Mouse (Mus musculus) myocyte (in vitro differentiated cells): ENCODE measurements around the gene Cyp4v3.

Experiments used
- MAX ChIP-seq: IDR thresholded peaks from one replicate; pipeline ENCODE4 v1.6.1; 2011; ENCODE audit warnings: low read depth, mild to moderate bottlenecking, control low read depth
- MYOD1 ChIP-seq, 3 experiments: IDR thresholded peaks; one replicate each; pipeline ENCODE4 v1.6.1; 2011; ENCODE audit warnings: control low read depth in 2 of 3, low read depth in 2 of 3, mild to moderate bottlenecking in 2 of 3, moderate library complexity in 1 of 3; ENCODE audit not compliant: insufficient read length in 2 of 3, control insufficient read depth in 1 of 3
- MYOG ChIP-seq, 3 experiments: IDR thresholded peaks; one replicate each; pipeline ENCODE4 v1.6.1; 2011; ENCODE audit warnings: control low read depth in 2 of 3, low read depth in 2 of 3, mild to moderate bottlenecking in 2 of 3; ENCODE audit not compliant: insufficient read length in 2 of 3, control insufficient read depth in 1 of 3, insufficient read depth in 1 of 3
- POLR2A ChIP-seq: IDR thresholded peaks from one replicate; pipeline ENCODE4 v1.6.1; 2011; ENCODE audit warnings: low read depth, mild to moderate bottlenecking, control low read depth, moderate library complexity; ENCODE audit not compliant: insufficient read length
- POLR2AphosphoS2 ChIP-seq: IDR thresholded peaks from one replicate; pipeline ENCODE4 v1.6.1; 2011; ENCODE audit warnings: low read depth, control low read depth; ENCODE audit not compliant: insufficient read length
- SRF ChIP-seq: IDR thresholded peaks from one replicate; pipeline ENCODE4 v1.6.1; 2011; ENCODE audit warnings: low read depth; ENCODE audit not compliant: control insufficient read depth, insufficient read length
- TCF3 ChIP-seq: IDR thresholded peaks from one replicate; pipeline ENCODE4 v1.6.1; 2011; ENCODE audit warnings: low read depth, control low read depth; ENCODE audit not compliant: insufficient read length

DNA sequence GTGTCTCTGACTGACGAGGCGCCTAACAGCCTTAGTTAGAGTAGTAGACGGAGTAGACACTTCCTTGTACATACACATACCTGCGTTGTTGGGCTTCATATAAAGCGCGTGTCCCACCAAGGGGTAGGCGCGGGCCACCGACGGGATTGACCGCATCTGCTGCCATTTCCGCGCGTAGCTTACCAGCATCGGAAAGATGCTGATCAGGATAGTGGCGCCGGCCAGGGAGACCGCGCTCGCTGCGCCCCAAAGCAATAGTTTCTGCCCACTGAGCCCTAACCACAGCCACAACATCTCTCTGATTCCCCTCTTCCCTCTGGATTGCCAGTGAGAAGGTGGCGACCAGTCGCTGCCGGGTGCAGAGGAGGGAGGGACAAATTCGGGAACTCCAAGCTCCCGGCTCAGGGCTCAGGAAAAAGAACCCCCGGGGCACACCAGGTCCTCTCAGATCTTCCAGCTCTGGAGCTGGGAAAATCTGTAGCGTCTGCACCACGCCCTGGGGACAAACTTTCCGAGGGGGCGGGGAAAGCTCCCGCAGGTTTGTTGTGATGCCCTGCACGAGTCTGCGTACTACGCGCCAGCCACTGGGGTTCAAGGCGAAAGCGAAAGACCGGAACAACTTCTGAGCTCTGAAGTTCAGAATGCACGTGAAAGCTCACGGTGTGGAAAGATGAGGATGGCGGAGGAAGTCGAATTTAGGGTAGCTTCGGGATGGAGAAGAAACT is at the start of gene Cyp4v3:
- TF ChIP-seq POLR2A (no peak), MAX (no peak), MYOD1 (IDR thresholded peaks at IDR 0.05; ENCODE audit: control insufficient read depth in 1 of 3, insufficient read length in 2 of 3, low read depth in 2 of 3) (no peak), POLR2AphosphoS2 (no peak), MYOG (IDR thresholded peaks at IDR 0.05; ENCODE audit: control insufficient read depth in 1 of 3, insufficient read depth in 1 of 3, insufficient read length in 2 of 3, low read depth in 2 of 3) (no peak), SRF (no peak), TCF3 (no peak)
